Mouse (Mus musculus): ENCODE data around the gene Syvn1. TPM values are rescaled to one million over a fixed set of nuclear protein-coding genes. Genes with fewer than 3 reads are reported as not detected.

The Syvn1 gene
- total RNA-seq, 2 experiments from 2014 or later: 28.9 to 30.7 TPM

Small RNAs within 50 kb of the gene (microRNA-seq; reads per million reads assigned to microRNA genes)
- 1.3 reads per million for gene Mir6988

Other genes starting within 250 kb of the Syvn1 start
- 10 to 100 TPM; 16.2 to 16.7 TPM for gene Frmd8, start 171.3 kb upstream of the Syvn1 start, total RNA-seq (2021)
- gene Slc25a45, start 168.8 kb upstream of the Syvn1 start, total RNA-seq (2021): 1 to 10 TPM; 3.7 to 3.8 TPM
- gene Tigd3, start 152.4 kb upstream of the Syvn1 start, total RNA-seq (2021): 1 to 10 TPM; 1.5 to 2.6 TPM
- gene Dpf2, start 133.6 kb upstream of the Syvn1 start, total RNA-seq (2021): 100 to 1,000 TPM in 1 of 2 experiments, 10 to 100 TPM in 1; 97.8 to 121 TPM
- 10 to 100 TPM; 23.1 to 27.4 TPM for gene Cdc42ep2, start 121.8 kb upstream of the Syvn1 start, total RNA-seq (2021)
- 10 to 100 TPM; 24.6 to 28.6 TPM for gene Pola2, start 82.4 kb upstream of the Syvn1 start, total RNA-seq (2021)
- not detected for gene Slc22a20, start 60.4 kb upstream of the Syvn1 start, total RNA-seq (2021)
- gene Capn1, start 30.7 kb upstream of the Syvn1 start, total RNA-seq (2021): 10 to 100 TPM; 70.9 to 79.6 TPM
- gene Mrpl49, start 11.2 kb downstream of the Syvn1 start, total RNA-seq (2021): 10 to 100 TPM; 45.0 to 46.2 TPM
- gene Fau, start 11.3 kb downstream of the Syvn1 start, total RNA-seq (2021): 1,000 to 10,000 TPM in 1 of 2 experiments, 100 to 1,000 TPM in 1; 949 to 1,029 TPM
- gene Znhit2, start 14.6 kb downstream of the Syvn1 start, total RNA-seq (2021): 10 to 100 TPM; 13.2 to 13.4 TPM
- 10 to 100 TPM in 1 of 2 experiments, 1 to 10 TPM in 1; 9.9 to 14.7 TPM for gene Tm7sf2, start 21.8 kb downstream of the Syvn1 start, total RNA-seq (2021)
- 10 to 100 TPM; 35.4 to 37.7 TPM for gene Vps51, start 30.7 kb downstream of the Syvn1 start, total RNA-seq (2021)
- not detected for gene Tmem262, start 33.5 kb downstream of the Syvn1 start, total RNA-seq (2021)
- under 1 TPM in 1 of 2 experiments, not detected in 1; 0.52 TPM for gene Gm28374, start 35.7 kb downstream of the Syvn1 start, total RNA-seq (2021)
- 10 to 100 TPM; 28.5 to 34.6 TPM for gene Zfpl1, start 38.4 kb downstream of the Syvn1 start, total RNA-seq (2021)
- 1 to 10 TPM; 7.7 to 8.1 TPM for gene Cdca5, start 38.4 kb downstream of the Syvn1 start, total RNA-seq (2021)
- gene AC131692.1, start 47.8 kb downstream of the Syvn1 start, total RNA-seq (2021): under 1 TPM in 1 of 2 experiments, not detected in 1; 0.54 TPM
- under 1 TPM; 0.27 to 0.44 TPM for gene Naaladl1, start 59.2 kb downstream of the Syvn1 start, total RNA-seq (2021)
- gene Sac3d1, start 72.1 kb downstream of the Syvn1 start, total RNA-seq (2021): 10 to 100 TPM; 14.8 to 16.2 TPM
- 10 to 100 TPM; 16.2 to 17.1 TPM for gene Snx15, start 81.7 kb downstream of the Syvn1 start, total RNA-seq (2021)
- gene Batf2, start 94.4 kb downstream of the Syvn1 start, total RNA-seq (2021): under 1 TPM; 0.26 to 0.42 TPM
- gene Arl2, start 95.0 kb downstream of the Syvn1 start, total RNA-seq (2021): 10 to 100 TPM; 60.2 to 61.7 TPM
- gene Majin, start 137.8 kb downstream of the Syvn1 start, total RNA-seq (2021): not detected
- gene Gpha2, start 179.8 kb downstream of the Syvn1 start, total RNA-seq (2021): not detected
- gene Ppp2r5b, start 189.3 kb downstream of the Syvn1 start, total RNA-seq (2021): 10 to 100 TPM; 26.2 to 26.4 TPM
- 10 to 100 TPM; 15.5 to 16.7 TPM for gene Atg2a, start 195.1 kb downstream of the Syvn1 start, total RNA-seq (2021)
- gene Ehd1, start 230.1 kb downstream of the Syvn1 start, total RNA-seq (2021): 10 to 100 TPM; 91.3 to 93.9 TPM

Measured in gastrocnemius, postnatal 4 days (tissue).